Mouse (Mus musculus) liver, adult 2 months (tissue): Measurements from ENCODE around the gene Gm49387. TPM values are rescaled to one million over a fixed set of nuclear protein-coding genes. Genes with fewer than 3 reads are reported as not detected.

ENCODE experiments used
- DNase-seq: peaks from one replicate; pipeline ENCODE4 v3.0.0-alpha.2; 2011; ENCODE audit warnings: low read depth, low spot score; ENCODE audit errors: extremely low read depth
- H3K27ac ChIP-seq: fragments of 200-500 bp; replicated peaks from 2 replicates; pipeline ENCODE4 v1.5.1; 2012; ENCODE audit warnings: low read depth, mild to moderate bottlenecking, control low read depth, inconsistent platforms, low read length; ENCODE audit not compliant: insufficient read depth
- H3K27me3 ChIP-seq: fragments of 200-500 bp; 2 replicates; pipeline ENCODE4 v1.6.1; 2012; ENCODE audit warnings: mild to moderate bottlenecking, moderate library complexity, low read length, inconsistent platforms; ENCODE audit not compliant: control insufficient read depth, insufficient read depth
- H3K36me3 ChIP-seq: fragments of 200-500 bp; 2 replicates; pipeline ENCODE4 v1.6.1; 2012; ENCODE audit warnings: low read length, inconsistent platforms; ENCODE audit not compliant: control insufficient read depth, insufficient read depth
- H3K4me1 ChIP-seq: fragments of 200-500 bp; 2 replicates; pipeline ENCODE4 v1.6.1; 2011; ENCODE audit warnings: low read length; ENCODE audit not compliant: control insufficient read depth, insufficient read depth
- H3K4me3 ChIP-seq: fragments of 200-500 bp; 2 replicates; pipeline ENCODE4 v1.5.1; 2011; ENCODE audit warnings: low read depth, mild to moderate bottlenecking, control low read depth, low read length, moderate library complexity; ENCODE audit not compliant: insufficient read depth
- H3K79me2 ChIP-seq: fragments of 200-500 bp; 2 replicates; pipeline ENCODE4 v1.6.1; 2012; ENCODE audit warnings: inconsistent platforms, mild to moderate bottlenecking, low read length, moderate library complexity; ENCODE audit not compliant: control insufficient read depth, insufficient read depth
- H3K9ac ChIP-seq: fragments of 200-500 bp; 2 replicates; pipeline ENCODE4 v1.6.1; 2012; ENCODE audit warnings: low read depth, mild to moderate bottlenecking, control low read depth, inconsistent platforms, low read length
- CTCF ChIP-seq: fragments of 200-500 bp; IDR thresholded peaks from 2 replicates; pipeline ENCODE4 v1.5.1; 2011; ENCODE audit warnings: low read depth, low read length, control low read depth
- POLR2A ChIP-seq: fragments of 200-500 bp; IDR thresholded peaks from 2 replicates; pipeline ENCODE4 v1.6.1; 2011; ENCODE audit warnings: low read length, control low read depth; ENCODE audit not compliant: insufficient read depth; ENCODE audit errors: extremely low read depth
- WGBS: fragments of 180-500 bp; shearing (Covaris S2); methylation state at CpG from one replicate; pipeline ENCODE4 v1.1.7; 2018; 5-methylcytosine and 5-hydroxymethylcytosine counted together
- polyA plus RNA-seq: library from polyadenylated mRNA; depleted of rRNA; stranded (reverse); fragments of >200 nt; gene quantifications from 2 replicates; pipeline ENCODE4 v1.2.3, GENCODE M21; 2012
- total RNA-seq: library from RNA; depleted of rRNA; stranded (reverse); fragments of >200 nt; gene quantifications from 2 replicates; pipeline ENCODE4 v1.2.3, GENCODE M21; 2014

The Gm49387 gene
- total and polyA plus RNA-seq, 2 experiments = 2.6 TPM; not detected in 1

- Histone ChIP-seq H3K9ac (no peak overlapping the region), H3K27ac (no peak overlapping the region), H3K4me1 (no peaks in the 10 kb centered on the region), H3K36me3 (no peaks in the 10 kb centered on the region), H3K79me2 (no peaks in the 10 kb centered on the region), H3K27me3 (no peaks in the 10 kb centered on the region), H3K4me3 (no peak overlapping the region)
- no peak for TF ChIP-seq CTCF
- no peak for TF ChIP-seq POLR2A
- no peak for DNase-seq
- 72% methylated on average over 9 of the region's 9 CpGs for WGBS
Observed at GRCm38 (mm10) chr14:31577966-31578735, 62.5 kb downstream of the Gm49387 start.

GRCm38 (mm10) chr14:31576846-31577697 is 63.6 kb downstream of the Gm49387 start:
- no peak overlapping the region for H3K4me3 ChIP-seq
- WGBS = 56% methylated on average over 10 of the region's 10 CpGs
- H3K4me1 ChIP-seq = no peaks in the 10 kb centered on the region
- no peaks in the 10 kb centered on the region for H3K79me2 ChIP-seq
- no peak for TF ChIP-seq POLR2A
- no peak for TF ChIP-seq CTCF
- H3K36me3 ChIP-seq = no peaks in the 10 kb centered on the region
- no peaks in the 10 kb centered on the region for H3K27me3 ChIP-seq
- no peak overlapping the region for H3K27ac ChIP-seq
- no peak for DNase-seq
- no peak overlapping the region for H3K9ac ChIP-seq

- Histone ChIP-seq H3K79me2 (no peaks in the 10 kb centered on the region), H3K27ac (no peak overlapping the region), H3K36me3 (no peaks in the 10 kb centered on the region), H3K9ac (no peak overlapping the region), H3K4me3 (no peak overlapping the region), H3K4me1 (no peaks in the 10 kb centered on the region), H3K27me3 (no peaks in the 10 kb centered on the region)
- TF ChIP-seq POLR2A (no peak), CTCF (no peak)
- DNase-seq = no peak
- 89% methylated on average over 9 of the region's 9 CpGs for WGBS
Observed at GRCm38 (mm10) chr14:31575866-31576265, 64.8 kb downstream of the Gm49387 start.

GRCm38 (mm10) chr14:31574903-31575665 is 65.6 kb downstream of the Gm49387 start:
- WGBS = 91% methylated on average over 18 of the region's 18 CpGs

GRCm38 (mm10) chr14:31572561-31573175 is 68.0 kb downstream of the Gm49387 start:
- TF ChIP-seq CTCF (no peak), POLR2A (no peak)
- 79% methylated on average over 9 of the region's 9 CpGs for WGBS
- Histone ChIP-seq H3K9ac (no peak overlapping the region), H3K36me3 (no peaks in the 10 kb centered on the region), H3K27ac (no peak overlapping the region), H3K4me3 (no peak overlapping the region), H3K79me2 (no peaks in the 10 kb centered on the region), H3K27me3 (no peaks in the 10 kb centered on the region), H3K4me1 (no peaks in the 10 kb centered on the region)
- no peak for DNase-seq

More at GRCm38 (mm10) chr14:31574903-31575665, 65.6 kb downstream of the Gm49387 start:
- no peak for DNase-seq
- no peaks in the 10 kb centered on the region for H3K79me2 ChIP-seq
- H3K36me3 ChIP-seq = no peaks in the 10 kb centered on the region
- H3K27me3 ChIP-seq = no peaks in the 10 kb centered on the region
- no peak overlapping the region for H3K27ac ChIP-seq
- no peak overlapping the region for H3K4me3 ChIP-seq
- H3K9ac ChIP-seq = no peak overlapping the region
- TF ChIP-seq CTCF (no peak), POLR2A (no peak)
- H3K4me1 ChIP-seq = no peaks in the 10 kb centered on the region
